Mouse (Mus musculus) spleen, postnatal 14 days (tissue): ENCODE results near the gene 6030458C11Rik.

Source experiments
- DNase-seq, 2 experiments: peaks; one replicate each; pipeline ENCODE4 v3.0.0; 2021 to 2022; ENCODE audit warnings: low spot score in 2 of 2

The 6030458C11Rik gene

GRCm38 (mm10) chr15:12824197-12824952 is at the start of gene 6030458C11Rik, which contains the start of gene Drosha:
6030458C11Rik (minus strand) TSS chr15:12824649.
Drosha (plus strand) TSS chr15:12824815.
- peak; percentile 96 for DNase-seq

DNA sequence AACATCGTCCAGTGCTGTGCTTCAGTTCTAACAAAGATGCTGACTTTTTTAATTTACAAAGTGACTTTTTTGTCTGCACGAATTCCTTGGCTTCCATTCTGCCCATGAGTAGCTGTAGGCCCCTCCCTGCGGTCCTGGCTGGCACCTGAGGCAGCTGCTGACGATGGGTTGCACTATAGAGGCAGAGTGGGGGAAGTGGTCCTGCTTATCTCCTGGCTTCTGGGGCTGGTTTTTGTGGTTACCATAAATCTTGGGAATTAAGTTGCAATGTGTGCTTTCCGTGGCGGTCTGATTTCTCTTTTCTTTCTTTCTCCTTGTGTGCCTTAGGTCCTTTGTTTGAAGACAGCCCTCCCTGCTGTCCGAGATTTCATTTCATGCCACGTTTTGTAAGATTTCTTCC is 42.8 kb upstream of the 6030458C11Rik start:
- DNase-seq = no peak

DNA sequence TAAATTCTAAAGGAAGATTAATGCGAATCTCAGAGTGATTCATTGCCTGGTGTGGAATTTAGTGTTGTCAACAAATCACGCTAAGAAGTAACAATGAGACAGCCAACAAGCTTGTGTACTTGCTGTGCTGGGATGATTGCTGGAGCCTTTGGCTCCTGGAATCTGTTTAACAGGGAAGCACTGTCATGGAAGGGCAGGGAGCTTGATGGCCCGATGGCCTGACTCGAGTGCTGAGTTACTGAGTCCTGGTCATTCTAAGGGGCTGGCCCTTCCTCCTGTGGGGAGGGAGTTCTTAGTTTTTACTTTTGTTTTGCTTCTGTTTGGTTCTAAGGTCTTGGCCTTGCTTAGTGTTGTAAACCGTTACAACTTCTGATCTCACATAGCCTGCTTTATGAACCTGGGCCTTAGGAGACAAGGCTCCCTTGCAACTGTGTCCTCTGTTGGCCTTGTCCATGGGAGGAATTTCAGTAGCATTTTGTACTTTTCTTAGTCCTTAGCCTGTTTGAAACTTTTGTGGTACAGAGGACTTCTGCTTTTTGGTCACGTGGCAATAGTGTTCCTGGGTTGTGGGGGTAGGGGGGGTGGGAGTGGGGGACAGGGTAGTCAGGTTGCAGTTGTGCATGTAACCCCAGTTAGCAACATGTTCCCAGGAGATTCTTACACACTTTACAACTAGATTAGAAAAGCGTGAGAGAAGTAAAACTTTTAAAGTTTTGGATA is 41.3 kb upstream of the 6030458C11Rik start:
- DNase-seq = no peak

- no peak for DNase-seq
These were observed 39.2 kb upstream of the 6030458C11Rik start for GRCm38 (mm10) chr15:12863669-12864068.

- no peak for DNase-seq
These were observed 37.6 kb upstream of the 6030458C11Rik start for GRCm38 (mm10) chr15:12862061-12862460.

- no peak for DNase-seq
These were observed 34.2 kb upstream of the 6030458C11Rik start for GRCm38 (mm10) chr15:12858645-12859044.

DNA sequence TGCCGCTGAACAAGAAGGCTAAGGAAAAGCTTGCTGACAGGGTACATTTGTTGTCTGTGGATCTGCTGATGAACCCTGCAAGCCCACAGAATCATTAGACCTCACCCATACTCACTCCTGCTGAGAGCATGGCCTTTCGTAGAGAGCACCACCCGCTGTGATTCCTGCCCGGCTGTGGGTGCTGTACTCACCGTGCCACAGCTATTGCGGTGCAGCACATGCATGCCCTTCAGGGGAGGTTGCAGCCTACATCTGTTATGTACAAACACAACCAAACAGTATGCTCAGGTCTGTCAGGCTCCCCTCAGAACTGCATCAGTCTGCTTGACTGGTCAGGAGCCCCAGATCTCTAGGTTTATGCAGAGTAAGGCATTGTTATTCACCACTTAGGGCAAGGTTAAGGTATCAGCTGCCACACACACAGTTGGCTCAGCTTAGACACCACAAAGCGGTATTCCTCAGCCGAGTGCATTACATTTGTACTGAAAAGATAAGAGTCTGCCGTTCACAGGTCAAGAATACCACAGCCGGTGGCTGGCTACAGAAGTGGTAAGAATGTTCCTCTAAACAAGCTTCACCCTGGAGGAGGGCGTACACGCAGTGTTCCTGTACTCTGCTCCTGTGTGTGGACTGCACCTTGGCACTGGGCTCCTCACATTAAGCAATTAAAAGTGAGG is 33.5 kb upstream of the 6030458C11Rik start:
- DNase-seq = no peak

GRCm38 (mm10) chr15:12856780-12857179 is 32.3 kb upstream of the 6030458C11Rik start:
- DNase-seq = no peak

- DNase-seq = no peak
These were observed 29.0 kb upstream of the 6030458C11Rik start for GRCm38 (mm10) chr15:12853471-12853870.

DNA sequence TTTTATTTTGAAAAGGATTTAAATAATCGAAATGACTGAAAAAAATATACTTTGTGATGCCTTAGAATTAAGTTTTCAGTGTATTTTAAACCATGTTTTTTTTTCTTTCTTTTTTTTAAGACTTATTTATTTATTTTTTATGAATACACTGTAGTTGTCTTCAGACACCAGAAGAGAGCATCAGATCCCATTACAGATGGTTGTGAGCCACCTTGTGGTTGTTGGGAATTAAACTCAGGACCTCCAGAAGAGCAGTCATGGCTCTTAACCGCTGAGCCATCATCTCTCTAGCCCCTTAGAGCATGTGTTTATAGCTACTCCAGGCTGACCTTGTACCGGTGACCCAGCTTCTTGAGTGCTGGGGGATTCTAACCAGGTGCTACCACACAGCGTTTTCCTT is 24.9 kb upstream of the 6030458C11Rik start:
- DNase-seq = no peak

GRCm38 (mm10) chr15:12848196-12848975 is 23.9 kb upstream of the 6030458C11Rik start:
- no peak for DNase-seq

DNA sequence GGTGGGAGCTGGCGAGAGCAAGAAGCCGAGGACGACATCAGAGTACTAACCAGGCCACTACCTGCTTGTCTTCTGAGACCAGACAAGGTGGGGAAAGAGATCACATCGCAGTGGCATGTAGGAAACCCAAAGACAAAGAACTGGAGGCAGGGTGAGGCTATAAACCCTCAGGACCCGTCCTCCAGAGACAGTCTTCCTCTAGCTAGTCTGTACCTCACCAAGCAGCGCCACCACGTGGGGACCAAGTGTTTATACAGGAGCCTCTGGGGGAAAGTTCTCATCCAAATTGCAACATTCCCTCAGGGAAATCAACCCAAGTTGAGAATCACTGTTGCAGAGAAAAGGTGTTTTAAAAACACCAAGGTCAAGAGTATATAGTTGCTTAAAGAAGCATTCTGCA is 18.4 kb upstream of the 6030458C11Rik start:
- no peak for DNase-seq

DNA sequence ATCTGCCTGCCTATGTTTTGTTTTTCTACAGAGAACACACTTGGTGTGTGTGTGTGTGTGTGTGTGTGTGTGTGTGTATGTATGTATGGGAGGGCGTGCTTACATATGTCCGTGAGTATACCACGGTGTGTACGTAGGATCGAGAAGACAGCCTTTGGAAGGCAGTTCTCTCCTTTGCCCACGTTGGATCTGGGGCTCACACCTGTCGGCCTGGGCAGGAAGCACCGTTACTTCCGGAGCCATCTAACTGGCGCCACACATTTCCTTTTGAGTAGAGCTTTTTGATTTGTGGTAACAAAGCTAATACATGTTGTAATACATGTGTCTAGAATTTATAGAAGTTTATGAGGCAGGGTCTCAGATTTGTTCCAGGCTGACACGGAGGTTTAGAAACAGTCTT is 16.3 kb upstream of the 6030458C11Rik start:
- DNase-seq = no peak

GRCm38 (mm10) chr15:12834231-12834630 is 9.8 kb upstream of the 6030458C11Rik start:
- DNase-seq = no peak

GRCm38 (mm10) chr15:12833385-12833784 is 8.9 kb upstream of the 6030458C11Rik start:
- no peak for DNase-seq

- no peak for DNase-seq
These were observed 8.2 kb upstream of the 6030458C11Rik start for GRCm38 (mm10) chr15:12832599-12832998.

DNA sequence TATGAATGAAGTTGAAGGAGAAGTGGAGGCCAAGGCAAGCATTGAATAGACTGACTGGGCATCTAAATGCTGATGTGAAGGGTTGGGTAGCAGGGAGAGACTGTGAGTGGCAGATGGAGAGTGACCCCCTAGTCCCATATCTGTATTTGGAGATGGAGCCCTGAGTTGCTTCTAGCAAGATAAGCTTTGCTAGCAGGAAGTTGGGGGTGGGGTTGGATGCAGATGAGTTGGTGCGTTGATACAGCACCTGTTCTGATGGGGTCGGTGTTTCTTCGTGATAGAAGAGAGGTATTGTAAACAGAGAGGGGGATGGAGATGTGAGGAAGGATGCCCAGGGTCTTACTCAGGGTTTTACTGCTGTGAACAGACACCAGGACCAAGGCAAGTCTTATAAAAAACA is 5.4 kb upstream of the 6030458C11Rik start:
- DNase-seq = no peak

DNA sequence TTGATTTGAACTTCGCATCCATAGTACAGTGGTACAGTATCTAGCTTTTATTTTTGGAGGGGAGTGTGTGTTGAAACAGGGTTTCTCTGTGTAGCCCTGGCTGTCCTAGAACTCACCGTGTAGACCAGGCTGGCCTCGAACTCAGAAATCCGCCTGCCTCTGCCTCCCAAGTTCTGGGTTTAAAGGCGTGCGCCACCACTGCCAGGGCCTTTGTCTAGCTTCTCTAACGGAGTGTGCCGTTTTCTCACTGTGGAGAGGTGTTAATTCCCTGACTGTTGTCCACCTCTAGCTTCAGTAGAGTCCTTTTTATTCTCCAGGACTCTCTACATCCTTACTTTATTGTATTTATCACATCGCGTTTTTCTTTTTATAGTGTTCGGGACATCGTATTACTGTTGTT is 959 bp upstream of the 6030458C11Rik start:
- DNase-seq = no peak

GRCm38 (mm10) chr15:12824965-12825364 is 516 bp upstream of the 6030458C11Rik start:
- DNase-seq = peak; percentile 29 to 39

- DNase-seq = no peak
These were observed 862 bp downstream of the 6030458C11Rik start for GRCm38 (mm10) chr15:12823455-12824119.
